Mouse (Mus musculus) thymus, postnatal 36 days (tissue): ENCODE results near the gene Tceal9.

Experiments used
- DNase-seq, 2 experiments: peaks; one replicate each; pipeline ENCODE4 v3.0.0; 2022; ENCODE audit warnings: mixed read lengths in 2 of 2

The Tceal9 gene

DNA sequence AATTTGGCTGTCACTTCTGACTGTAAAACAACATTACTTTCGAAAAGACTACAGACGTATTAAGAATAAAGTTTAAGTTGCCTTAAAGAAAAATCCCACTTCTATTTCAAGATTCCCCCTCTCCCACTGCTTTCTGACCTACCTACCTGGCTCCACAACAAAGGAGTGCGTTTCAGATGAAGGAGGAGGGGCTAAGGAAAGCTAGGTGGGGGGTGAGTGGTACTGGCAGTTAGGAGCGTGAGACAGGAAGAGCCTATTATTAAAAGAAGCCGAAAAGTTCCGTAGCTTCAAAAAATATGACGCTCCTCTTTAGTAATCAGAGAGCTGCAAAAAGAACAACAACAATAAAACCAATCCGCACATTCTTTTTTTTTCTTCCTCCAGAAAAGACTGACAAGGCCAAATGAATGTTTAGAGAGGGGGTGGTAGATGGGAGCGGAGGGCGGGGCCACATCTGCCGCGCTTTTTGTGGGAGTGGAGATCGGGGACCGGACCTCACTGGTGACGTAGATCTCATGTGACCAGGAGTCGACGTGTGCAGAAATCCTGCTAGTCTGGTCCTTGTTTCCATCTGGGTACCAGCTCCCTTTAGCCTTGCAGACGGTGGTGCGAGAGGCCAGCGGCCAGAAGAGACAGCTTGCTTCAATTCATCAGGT, at the start of gene Tceal9:
Tceal9 (plus strand) TSS at position 506 of the 656 bp plus-strand sequence.
- peak; percentile 46 to 57 for DNase-seq

DNA sequence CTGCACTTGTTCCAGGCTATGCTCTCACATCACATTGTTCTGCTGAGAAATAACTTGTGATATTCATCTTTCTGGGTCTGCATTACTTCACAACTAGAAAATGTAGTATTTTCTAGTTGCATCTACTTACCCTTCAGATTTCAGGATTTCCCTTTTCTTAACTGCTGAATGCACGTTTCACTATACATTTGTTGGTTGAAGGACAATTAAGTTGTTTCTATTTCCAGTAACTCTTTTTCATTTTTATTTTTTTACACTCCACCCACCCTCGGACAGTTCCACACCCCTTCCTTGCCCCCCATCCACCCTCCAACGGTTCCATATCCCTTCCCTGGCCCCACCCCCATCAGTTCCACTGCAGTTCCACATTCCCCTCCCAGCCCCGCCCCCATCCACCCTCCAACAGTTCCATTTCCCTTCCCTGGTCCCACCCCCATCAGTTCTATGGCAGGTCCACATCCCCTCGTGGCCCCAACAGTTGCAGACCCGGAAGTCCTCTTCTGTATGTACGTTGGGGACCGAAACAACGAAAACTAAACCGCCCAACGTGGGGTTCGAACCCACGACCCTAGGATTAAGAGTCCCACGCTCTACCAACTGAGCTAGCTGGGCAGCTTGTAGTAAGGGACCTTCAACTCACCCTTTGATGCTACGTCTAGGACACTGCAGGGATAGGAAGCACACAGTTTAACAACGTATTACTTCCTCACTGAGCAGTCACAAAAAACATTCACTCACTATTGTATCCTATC, 49.5 kb upstream of the Tceal9 start:
- no peak for DNase-seq

GRCm38 (mm10) chrX:136196873-136197272, 48.0 kb upstream of the Tceal9 start:
- peak; percentile 41 to 43 for DNase-seq

DNA sequence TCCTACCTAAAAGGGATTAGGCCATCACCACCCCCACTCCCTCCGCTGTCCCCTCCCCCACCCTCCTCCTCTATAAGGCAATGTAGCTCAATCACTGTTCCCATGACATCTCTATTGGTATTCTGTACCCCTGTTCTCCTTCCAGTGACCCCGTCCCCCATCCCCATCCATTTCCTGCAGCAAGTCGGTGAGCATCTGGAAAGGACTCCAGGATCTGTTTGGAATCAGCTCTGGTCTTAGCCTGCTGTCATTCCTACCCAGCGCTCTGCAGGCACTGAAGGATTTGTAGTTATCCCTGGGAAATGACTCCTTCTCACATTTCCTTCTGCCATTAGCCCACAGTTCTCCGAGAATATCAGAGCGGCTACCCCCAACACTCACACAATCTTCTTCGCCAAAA, 41.6 kb upstream of the Tceal9 start:
- no peak for DNase-seq

DNA sequence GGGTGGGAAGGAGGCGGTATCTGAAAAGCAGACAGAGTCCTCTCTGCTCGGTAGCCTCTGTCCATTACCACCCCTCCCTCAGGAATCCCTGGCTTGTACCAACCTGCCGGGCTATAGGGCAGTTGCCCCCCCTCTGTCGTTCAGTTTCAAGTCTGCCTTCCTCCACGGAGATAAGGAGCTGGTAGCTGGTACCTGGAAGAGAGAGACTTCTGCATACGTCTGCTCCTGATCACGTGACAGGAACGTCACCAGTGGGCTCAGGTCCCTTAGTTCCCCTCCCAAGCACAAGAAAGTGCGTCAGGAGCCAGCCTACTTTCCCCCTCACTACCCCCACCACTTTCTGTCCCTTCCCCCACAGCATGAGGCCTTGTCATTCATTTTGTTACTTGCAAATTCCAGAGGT, 41.2 kb upstream of the Tceal9 start, which contains the start of gene Tceal5:
Tceal5 (minus strand) TSS at position 213 of the 403 bp plus-strand sequence.
- DNase-seq, result no peak

DNA sequence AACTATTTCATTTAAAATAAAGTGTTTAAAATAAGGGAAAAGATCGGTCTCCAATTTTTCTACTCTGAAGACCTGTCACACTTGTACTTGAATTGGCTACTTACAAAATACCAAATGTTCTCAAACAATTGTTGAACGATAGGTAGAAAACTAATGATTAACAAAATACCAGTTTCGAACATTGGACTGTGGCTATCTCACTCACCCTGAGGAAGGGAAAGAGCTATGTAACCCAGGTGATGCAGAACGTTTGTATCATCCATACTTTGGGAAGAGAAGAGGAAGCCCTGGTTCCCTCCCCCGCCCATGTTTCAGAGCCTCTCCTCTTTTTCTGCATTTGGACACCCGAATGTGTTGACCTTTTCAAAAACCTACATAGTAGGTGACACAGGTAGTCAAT, 40.5 kb upstream of the Tceal9 start:
- no peak for DNase-seq

DNA sequence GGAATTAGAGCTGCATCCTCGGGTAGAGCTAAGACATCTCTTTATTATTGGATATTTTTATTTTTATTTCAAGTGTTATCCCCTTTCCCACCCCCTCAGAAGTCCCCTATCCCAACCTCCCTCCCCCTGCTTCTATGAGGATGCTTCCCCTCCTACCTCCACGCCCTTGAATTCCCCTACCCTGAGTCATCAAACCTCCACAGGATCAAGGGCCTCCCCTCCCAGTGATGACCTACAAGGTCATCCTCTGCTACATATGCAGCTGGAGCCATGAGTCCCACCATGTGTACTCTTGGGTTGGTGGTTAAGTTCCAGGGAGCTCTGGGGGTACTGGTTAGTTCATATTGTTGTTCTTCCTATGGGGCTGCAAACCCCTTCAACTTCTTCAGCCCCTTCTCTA, 31.5 kb upstream of the Tceal9 start:
- DNase-seq, result no peak

GRCm38 (mm10) chrX:136214729-136215677, 29.9 kb upstream of the Tceal9 start, which contains the start of the genes Tceal7 and Bex1:
Gene Tceal7 (plus strand): TSS chrX:136214779.
Gene Bex1 (minus strand): TSS chrX:136215513.
- peak in 1 of 2 experiments; percentile 13 for DNase-seq

DNA sequence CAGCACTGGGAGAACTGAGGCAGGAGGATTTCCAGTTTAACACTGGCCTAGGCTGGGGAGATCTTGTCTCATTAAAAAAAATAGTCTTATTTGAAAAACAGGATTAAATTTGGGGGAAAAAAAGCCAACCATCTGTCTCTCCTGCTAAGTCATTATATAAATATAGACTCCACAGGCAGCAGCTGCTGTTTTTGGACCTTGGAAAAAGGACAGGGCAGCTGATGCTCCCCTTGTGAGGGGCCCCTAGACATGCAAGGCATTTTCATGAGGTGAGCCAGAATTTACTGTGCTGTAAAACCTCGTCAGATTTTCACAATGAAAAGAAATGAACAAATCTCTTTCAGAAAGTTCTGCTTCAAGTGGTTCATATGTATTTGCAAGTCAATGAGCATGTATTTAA, 28.6 kb upstream of the Tceal9 start:
- no peak for DNase-seq

- DNase-seq, result no peak
Measured at GRCm38 (mm10) chrX:136223714-136224113, 21.2 kb upstream of the Tceal9 start.

DNA sequence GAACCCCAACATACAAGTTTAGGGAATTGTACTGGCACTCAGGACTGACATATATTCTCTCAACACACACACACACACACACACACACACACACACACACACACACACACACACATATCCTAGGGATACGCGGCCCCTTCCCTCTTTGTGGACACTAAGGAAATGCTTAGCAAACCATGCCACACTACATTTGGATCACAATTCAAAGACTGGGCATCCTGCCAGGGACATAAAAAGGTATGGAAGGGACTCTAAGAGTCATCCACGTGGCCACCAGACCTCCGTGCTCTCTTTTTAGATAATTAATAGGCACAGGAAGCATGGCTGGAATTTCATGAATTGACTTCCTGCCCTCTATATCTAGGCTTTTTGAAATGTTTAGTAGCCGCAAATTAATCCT, 17.1 kb upstream of the Tceal9 start:
- no peak for DNase-seq

GRCm38 (mm10) chrX:136238118-136238517, 6.8 kb upstream of the Tceal9 start:
- peak in 1 of 2 experiments; percentile 17 for DNase-seq

DNA sequence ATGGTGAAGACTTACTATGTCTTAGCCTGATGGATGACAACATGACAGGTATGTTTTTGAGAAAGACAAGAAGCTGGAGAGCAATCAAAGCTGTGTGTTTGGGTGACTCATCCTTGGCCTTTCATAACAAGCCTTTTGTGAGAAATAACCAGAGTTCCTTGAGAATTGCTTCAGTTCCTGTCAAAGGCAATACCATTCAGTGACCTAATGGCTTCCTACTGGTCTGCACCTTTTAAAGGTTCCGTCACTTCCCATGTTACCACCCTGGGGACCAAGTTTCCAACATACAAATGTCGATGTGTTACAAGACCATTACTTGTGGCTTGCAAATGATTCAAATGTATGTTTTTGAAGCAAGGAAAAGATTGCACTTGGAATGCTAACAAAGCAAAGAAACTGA, 1.7 kb upstream of the Tceal9 start:
- DNase-seq, result no peak

DNA sequence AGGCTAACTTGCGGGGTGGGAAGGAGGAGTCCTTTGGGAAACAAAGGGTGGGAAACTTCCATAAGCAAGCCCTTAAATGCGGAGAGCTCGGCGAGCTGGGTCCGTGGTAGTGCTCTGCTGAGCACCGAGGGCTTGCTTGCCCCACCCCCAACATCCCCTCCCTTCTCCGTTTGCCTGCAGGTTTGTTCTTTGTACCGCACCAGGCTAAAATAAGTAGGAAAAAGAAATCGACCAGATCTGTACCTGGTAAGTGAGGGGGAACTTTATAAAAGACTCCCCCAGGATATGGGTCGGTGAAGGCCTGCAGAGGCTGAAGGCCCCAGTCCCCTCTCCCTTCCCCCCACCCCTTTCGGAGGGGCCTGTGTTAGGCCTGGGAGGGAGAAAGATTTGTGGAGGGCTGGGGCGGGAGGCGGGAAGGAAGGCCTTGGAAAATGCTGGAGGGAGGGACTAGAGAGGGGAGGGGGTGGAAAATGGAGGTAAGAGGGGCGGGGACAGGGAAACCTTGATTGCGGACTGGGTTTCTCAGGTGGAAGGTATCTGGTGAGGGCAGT, 717 bp downstream of the Tceal9 start:
- DNase-seq, result peak; percentile 18 to 27

DNA sequence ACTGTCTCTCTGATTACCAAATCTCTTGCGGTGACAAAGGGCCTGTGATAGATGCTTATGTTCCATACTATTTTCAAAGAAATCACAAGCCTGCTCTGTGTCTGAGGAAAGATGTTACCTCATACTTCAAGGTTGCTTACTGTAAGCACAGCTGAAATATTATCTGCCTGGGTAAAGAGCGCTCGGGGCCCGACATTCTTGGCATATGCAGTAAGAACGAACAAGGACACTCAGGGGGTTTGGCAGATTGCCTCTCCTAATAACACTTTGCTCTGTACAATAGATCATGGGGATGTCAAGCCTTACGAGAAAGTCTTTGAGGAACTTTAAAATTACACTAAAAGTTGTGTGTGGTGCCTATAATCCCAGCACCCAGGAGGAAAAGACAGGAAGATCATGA, 3.9 kb downstream of the Tceal9 start:
- DNase-seq, result no peak

DNA sequence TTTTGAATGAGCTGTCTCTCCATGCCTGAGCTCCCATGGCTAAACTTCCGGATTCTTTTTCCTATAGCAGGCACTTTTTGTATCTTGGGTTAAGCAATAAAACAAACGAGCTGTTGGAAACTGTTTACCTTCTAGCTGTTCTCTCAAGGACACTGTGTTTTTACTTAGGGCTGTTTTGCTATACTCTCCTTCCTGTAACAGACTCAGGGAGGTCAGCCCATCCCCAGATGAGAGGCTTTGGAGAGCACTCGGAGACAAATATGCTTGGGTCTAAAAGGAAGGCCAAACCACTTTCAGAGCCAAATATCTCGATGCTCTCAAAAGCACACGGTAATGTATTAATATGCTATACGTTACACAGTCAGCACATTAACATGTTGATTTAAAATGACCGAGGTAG, 4.8 kb downstream of the Tceal9 start:
- DNase-seq, result no peak

- DNase-seq, result no peak
Measured at GRCm38 (mm10) chrX:136252023-136252729, 7.3 kb downstream of the Tceal9 start.

GRCm38 (mm10) chrX:136267720-136268119, 22.8 kb downstream of the Tceal9 start:
- DNase-seq, result no peak

DNA sequence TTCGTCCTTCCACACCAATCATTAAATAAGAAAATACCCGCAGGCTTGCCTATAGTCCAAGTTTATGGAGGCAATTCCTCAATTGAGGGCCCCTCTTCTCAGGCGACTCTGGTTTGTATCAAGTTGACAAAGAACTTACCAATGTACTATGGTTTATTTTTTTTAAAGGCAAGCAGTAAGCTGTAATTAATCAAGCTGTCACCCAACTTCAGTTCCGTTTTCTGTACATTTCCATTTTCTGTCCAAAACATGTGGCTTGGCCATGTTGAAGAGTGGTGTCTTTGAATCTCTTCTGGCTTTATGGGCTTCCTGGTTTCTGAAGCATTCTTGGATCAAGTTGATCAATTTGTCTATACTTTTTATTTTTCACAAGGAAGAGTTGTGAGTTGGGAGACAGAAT, 23.3 kb downstream of the Tceal9 start:
- DNase-seq, result no peak

DNA sequence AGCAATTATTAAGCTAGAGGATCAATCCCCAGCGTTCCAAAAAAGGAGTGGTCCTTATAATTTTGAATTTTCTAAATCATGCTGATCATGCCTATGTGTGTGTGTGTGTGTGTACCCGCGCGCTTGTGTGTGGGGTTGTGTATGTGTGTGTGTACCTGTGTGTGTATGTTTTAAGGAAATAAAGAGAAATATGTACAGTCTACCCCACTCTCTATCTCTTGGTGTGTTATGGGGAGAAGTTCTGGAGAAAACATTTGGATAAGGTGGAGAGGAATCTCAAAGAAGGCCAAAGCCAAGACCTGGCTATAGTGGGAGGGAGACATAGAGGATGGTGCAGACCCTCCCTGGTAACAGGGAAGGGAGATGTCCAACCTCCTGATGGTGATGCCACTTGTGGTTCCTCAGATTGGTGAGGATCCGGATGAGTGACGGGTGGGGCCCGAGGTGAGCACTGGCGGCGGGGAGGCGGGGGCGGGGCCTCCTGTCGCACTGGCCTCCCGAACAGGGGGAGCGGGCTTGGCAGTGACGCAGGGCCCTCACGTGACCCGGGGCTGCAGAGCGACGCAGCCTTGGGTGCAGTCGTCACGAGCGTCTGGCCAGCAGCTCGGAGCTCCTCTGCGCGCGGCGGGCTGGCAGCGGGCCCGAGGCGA, 25.0 kb downstream of the Tceal9 start, which contains the start of gene Bex3:
Bex3 (plus strand) TSS at position 511 of the 650 bp plus-strand sequence.
- peak; percentile 54 to 76 for DNase-seq

GRCm38 (mm10) chrX:136270393-136271111, 25.7 kb downstream of the Tceal9 start:
- DNase-seq, result peak in 1 of 2 experiments; percentile 31
